Mouse (Mus musculus) spleen, adult 2 months (tissue): Measurements from ENCODE around the gene Trappc4.
"Not testable (repeated sequence)": the region's sequence is repeated elsewhere in the genome, so short reads cannot be mapped to it uniquely, and the experiment has no call there.

Experiments used
- CTCF ChIP-seq: fragments of 200-500 bp; IDR thresholded peaks from 2 replicates; pipeline ENCODE4 v1.5.1; 2011; ENCODE audit warnings: mild to moderate bottlenecking, inconsistent platforms; ENCODE audit not compliant: insufficient read depth, insufficient read length, insufficient replicate concordance; ENCODE audit errors: extremely low read depth
- POLR2A ChIP-seq: fragments of 200-500 bp; IDR thresholded peaks from 2 replicates; pipeline ENCODE4 v1.6.1; 2011; ENCODE audit warnings: low read depth, low read length, inconsistent platforms

DNA sequence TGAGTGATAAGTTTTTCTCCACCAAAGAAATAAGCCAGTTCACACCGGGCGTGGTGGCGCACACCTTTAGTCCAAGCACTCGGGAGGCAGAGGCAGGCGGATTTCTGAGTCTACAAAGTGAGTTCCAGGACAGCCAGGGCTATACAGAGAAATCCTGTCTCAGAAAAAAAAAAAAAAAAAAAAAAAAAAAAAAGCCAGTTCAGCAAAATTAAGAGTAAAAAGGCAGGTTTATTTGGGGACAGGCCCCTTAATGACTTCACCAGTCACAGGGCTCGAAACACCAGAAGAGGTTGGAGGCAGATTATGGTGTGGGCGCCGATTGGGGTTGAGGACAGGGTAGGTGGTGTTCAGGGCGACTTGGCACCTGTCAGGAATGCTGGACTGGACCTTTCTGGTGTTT is 12.3 kb upstream of the Trappc4 start:
- not testable (repeated sequence) for TF ChIP-seq CTCF, POLR2A
